Mouse (Mus musculus) ovary, adult 18-20 months (tissue): ENCODE results near the gene Rsph10b.
"Not testable (repeated sequence)": the region's sequence is repeated elsewhere in the genome, so short reads cannot be mapped to it uniquely, and the experiment has no call there.

Experiments used
- DNase-seq: peaks from one replicate; pipeline ENCODE4 v3.0.0; 2022; ENCODE audit warnings: low spot score, mixed read lengths

Gene Rsph10b

DNA sequence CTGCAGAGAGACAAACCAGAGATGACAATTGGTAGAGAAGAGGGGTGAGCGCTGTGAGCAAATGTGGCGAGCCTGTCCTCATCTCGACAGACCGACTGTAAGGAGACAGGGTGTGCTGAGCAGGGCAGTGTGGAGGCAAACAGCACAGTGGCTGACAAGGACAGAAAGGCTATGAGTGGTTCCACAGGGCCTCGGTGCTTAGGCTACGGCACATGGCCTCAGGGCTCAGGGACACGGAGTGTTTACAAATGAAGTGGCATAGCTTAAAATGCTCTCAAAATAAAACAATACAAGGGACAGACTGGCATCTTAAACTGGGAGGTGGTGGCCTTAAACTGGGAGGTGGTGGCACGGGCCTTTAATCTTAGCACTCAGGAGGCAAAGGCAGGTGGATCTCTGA, 60.4 kb downstream of the Rsph10b start:
- DNase-seq = no peak

- DNase-seq = no peak
These were observed 61.0 kb downstream of the Rsph10b start for GRCm38 (mm10) chr5:143993849-143994248.

DNA sequence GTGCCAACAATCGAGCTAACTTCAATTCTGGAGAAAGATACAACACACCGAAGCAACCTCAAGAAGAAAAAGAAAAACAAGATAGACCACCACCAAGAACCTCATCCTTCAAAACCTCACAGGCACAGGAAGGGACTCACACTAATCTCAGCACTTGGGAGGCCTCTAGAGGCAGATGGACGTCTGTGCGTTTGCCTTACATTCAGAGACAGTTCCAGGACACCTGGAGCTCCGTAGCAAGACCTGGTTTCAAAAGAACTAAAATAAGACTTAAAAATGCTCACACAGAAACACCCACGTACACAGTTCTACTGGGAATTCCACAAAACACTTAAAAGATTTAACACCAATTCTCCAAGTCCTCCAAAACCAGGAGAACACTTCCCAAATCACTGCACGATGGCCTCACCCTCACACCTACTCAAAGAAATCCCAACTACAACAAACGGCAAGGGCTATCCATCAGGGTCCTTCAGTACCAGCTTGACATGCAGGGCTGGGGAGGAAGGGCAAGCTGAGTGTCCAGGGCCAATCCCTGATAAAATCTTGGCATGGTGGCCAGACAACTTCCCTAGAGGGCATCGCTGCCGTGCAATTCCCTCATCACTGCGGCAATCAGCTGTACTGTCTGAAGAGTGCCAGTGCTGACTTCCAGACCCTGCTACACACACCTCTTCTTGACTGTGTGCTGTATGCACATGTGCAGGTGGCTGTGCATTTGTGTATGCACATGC, 62.0 kb downstream of the Rsph10b start:
- DNase-seq = no peak

DNA sequence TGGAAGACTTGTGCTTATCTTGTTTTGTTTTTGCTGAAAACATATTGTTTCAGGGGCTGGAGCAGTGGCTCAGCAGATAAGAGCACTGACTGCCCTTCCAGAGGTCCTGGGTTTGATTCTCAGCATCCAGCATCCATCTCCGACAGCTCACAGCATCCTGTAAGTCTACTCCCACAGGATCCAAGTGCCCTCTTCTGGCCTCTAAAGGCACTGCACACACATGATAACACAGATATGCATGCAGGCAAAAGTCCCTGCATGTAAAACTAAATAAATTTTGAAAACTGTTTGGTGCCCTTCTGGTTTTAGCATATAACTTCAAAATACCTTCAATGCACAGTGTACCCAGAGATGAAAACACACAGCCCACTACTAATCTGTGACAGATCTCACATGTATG, 66.6 kb downstream of the Rsph10b start:
- no peak for DNase-seq

- DNase-seq = no peak
These were observed 69.8 kb downstream of the Rsph10b start for GRCm38 (mm10) chr5:144002461-144003192.

- not testable (repeated sequence) for DNase-seq
These were observed 80.7 kb downstream of the Rsph10b start for GRCm38 (mm10) chr5:144013366-144014134.

DNA sequence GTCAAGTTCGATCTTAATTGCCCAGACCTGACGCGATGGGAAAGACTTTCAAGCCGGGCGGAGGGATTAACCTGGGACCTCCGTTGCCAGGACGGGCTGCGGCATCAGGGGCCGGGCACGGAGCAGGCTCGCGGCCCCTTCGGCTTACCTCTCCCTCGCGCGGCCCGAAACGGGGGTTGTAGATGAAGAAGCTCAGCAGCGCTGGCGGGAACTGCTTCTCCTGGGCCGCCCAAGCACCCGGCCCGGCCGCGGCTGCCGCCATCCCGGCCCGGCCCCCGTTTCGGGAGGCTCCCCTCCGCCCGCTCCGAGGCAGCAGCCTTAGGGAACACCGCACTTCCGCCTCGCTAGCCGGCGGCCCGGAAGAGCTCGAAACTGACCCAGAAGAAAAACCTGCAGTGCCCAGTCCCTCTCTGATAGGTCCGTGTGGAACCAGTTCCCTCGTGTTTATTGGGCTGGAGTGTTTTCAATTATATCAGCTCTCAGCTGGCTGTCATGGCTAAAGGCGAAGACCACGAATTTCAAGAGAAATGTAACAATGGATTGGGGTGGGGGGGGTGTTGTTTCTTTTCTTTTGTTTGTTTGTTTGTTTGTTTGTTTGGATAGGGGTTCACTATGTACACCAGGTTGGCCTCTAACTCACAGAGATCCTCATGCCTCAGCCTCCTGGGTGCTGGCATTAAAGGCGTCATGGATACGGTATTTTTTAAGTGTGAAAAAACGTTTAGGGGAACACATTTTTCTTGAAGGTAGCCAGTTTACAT, 81.9 kb downstream of the Rsph10b start, which contains the start of gene Ccz1:
Ccz1 (minus strand) TSS at position 327 of the 761 bp plus-strand sequence.
- DNase-seq = peak; percentile 59

GRCm38 (mm10) chr5:144015312-144015650, 82.4 kb downstream of the Rsph10b start:
- DNase-seq = no peak

- DNase-seq = no peak
These were observed 83.0 kb downstream of the Rsph10b start for GRCm38 (mm10) chr5:144015845-144016244.

DNA sequence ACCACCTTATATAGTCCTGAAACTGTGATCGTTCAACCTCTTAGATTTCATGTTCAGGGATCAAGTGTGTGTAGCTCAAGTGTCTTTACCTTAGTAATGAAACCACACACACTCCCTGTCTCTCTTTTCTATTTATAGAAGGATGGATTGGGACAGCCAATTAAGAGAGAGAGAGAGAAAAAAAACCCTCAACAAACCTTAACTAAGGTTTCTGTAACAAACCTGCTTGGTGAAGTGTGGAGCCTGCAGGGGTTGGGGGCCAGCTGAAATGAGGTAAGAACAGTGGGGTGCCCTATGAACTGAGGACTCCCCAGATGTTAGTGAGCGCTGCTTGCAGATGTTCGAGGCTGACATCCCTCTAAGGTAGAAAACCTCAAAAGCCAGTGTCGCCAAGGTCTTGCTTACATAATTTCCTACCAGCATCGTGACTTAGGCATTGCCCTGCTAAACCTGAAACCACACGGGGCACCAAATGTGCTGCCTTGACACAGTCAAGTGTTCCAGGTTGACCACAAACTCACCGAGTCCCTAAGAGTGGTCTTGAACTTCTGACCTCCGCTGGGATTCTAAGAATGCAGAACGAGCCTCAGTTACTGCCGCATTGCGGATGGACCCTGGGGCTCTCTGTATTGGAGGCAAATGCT, 93.9 kb downstream of the Rsph10b start, which contains the start of gene Ocm:
Ocm (minus strand) TSS at position 51 of the 644 bp plus-strand sequence.
- DNase-seq = no peak

DNA sequence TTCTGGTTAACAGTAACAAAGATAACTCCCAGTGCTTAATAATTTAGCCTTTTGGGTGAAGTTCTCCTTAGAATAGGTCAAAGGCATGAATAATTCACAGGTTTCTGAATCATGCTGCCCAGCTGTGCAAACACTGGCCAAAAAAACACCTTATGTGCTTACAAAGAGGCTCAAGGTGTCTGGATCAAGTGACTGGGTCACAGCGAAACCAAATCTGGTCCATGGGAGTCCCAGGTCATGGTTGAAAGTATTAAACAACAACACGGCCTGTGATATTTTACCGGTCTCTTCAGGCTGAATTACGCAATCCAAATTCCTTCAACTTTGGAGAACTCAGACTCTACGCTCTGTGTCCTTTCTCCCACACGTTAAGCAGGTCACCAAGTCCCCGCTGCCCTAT, 99.7 kb downstream of the Rsph10b start:
- no peak for DNase-seq

- no peak for DNase-seq
These were observed 101.7 kb downstream of the Rsph10b start for GRCm38 (mm10) chr5:144034567-144034966.
